Mouse (Mus musculus): ENCODE measurements around the gene Ankrd39. TPM values are rescaled to one million over a fixed set of nuclear protein-coding genes. Genes with fewer than 3 reads are reported as not detected.

Gene Ankrd39
- polyA plus RNA-seq, 1 experiment from 2014 or later = 29.2 TPM

GRCm38 (mm10) chr1:36573524-36573923 lies 26.3 kb upstream of the Ankrd39 start:
- no peaks in the 10 kb centered on the region for H3K9me3 ChIP-seq (ENCODE audit: low read length)
- ATAC-seq (ENCODE audit: low FRiP score, low TSS enrichment) = no peak
- H3K27ac ChIP-seq (ENCODE audit: low read length) = no peak overlapping the region
- H3K36me3 ChIP-seq (ENCODE audit: insufficient read depth, low read length) = no peaks in the 10 kb centered on the region
- H3K4me2 ChIP-seq (replicated peaks; ENCODE audit: low read depth, low read length) = no peak overlapping the region
- WGBS = 70% methylated on average over 8 of the region's 8 CpGs
- no peak overlapping the region for H3K4me3 ChIP-seq (ENCODE audit: low read length)
- peaks cover 64% of the 10 kb centered on the region for H3K4me1 ChIP-seq (ENCODE audit: insufficient read depth, low read length)
- H3K9ac ChIP-seq (replicated peaks; ENCODE audit: low read length) = no peak overlapping the region
- no peaks in the 10 kb centered on the region for H3K27me3 ChIP-seq (ENCODE audit: insufficient read depth, low read length)

DNA sequence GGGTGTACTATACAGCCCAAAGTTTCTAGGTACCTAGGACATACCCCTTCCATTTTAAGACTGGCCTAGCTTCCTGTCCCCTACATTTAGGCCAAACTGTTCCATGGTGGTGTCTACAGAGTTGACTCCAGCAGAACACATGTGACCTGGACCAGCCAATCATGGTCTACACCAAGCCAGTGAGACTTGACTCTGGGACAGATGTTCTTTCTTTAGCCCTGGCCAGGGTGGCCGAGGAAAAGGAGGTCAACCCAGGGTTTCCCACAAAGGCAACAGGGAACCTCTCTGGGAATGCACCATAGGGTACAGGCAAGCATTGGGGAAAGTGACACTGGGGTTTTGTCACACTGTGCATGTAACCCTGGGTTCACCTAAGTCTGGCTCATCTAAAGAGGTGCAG lies 25.5 kb upstream of the Ankrd39 start:
- H3K4me2 ChIP-seq (replicated peaks; ENCODE audit: low read depth, low read length) = no peak overlapping the region
- H3K27me3 ChIP-seq (ENCODE audit: insufficient read depth, low read length) = no peaks in the 10 kb centered on the region
- H3K36me3 ChIP-seq (ENCODE audit: insufficient read depth, low read length) = no peaks in the 10 kb centered on the region
- no peak for ATAC-seq (ENCODE audit: low FRiP score, low TSS enrichment)
- H3K9me3 ChIP-seq (ENCODE audit: low read length) = no peaks in the 10 kb centered on the region
- peaks cover 66% of the 10 kb centered on the region for H3K4me1 ChIP-seq (ENCODE audit: insufficient read depth, low read length)
- 67% methylated on average over 1 of the region's 1 CpGs for WGBS
- H3K4me3 ChIP-seq (ENCODE audit: low read length) = no peak overlapping the region
- peak overlapping the region; percentile 47; the same call in 1 of the 2 replicates for H3K27ac ChIP-seq (ENCODE audit: low read length)
- H3K9ac ChIP-seq (replicated peaks; ENCODE audit: low read length) = no peak overlapping the region

DNA sequence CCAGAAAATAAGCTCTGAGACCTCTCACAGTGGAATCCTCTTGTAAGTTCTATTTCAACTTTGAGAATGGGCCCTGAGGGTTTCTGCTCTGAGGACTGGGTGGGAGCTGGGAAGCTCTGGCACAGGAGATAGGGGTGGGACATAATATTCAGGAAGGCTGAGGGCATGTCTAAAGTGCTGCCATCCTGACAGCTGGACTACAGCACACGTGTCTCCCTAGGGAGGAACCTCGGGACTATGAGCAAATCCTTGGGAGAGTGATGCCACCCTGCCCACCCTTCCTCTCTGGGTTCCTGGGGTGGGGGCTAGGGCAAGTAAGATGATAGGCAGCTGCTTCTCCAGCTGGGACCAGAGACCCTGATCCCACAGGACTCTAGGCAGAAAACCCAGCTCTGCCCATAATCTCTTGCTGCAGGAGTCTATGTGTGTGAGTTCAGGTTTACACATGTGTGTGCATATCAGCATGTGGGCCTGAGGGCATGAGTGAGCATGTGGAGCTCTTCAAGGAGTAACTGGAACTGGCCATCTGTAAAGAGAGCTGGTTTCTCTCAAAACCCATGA lies 25.0 kb upstream of the Ankrd39 start:
- H3K36me3 ChIP-seq (ENCODE audit: insufficient read depth, low read length) = no peaks in the 10 kb centered on the region
- peak overlapping the region; percentile 47 for H3K27ac ChIP-seq (ENCODE audit: low read length)
- no peaks in the 10 kb centered on the region for H3K27me3 ChIP-seq (ENCODE audit: insufficient read depth, low read length)
- peaks cover 70% of the 10 kb centered on the region for H3K4me1 ChIP-seq (ENCODE audit: insufficient read depth, low read length)
- no peak overlapping the region for H3K4me3 ChIP-seq (ENCODE audit: low read length)
- 0 out of 2 replicates have a peak, but pooled peaks have one; percentile 0 for ATAC-seq (ENCODE audit: low FRiP score, low TSS enrichment)
- WGBS = 58% methylated on average over 2 of the region's 2 CpGs
- no peak overlapping the region for H3K4me2 ChIP-seq (replicated peaks; ENCODE audit: low read depth, low read length)
- no peaks in the 10 kb centered on the region for H3K9me3 ChIP-seq (ENCODE audit: low read length)
- H3K9ac ChIP-seq (replicated peaks; ENCODE audit: low read length) = no peak overlapping the region

- 37% methylated on average over 6 of the region's 6 CpGs for WGBS
- peak; percentile 46 for ATAC-seq (ENCODE audit: low FRiP score, low TSS enrichment)
- Histone ChIP-seq H3K4me2 (replicated peaks; ENCODE audit: low read depth, low read length) (no peak overlapping the region), H3K27me3 (ENCODE audit: insufficient read depth, low read length) (no peaks in the 10 kb centered on the region), H3K9me3 (ENCODE audit: low read length) (no peaks in the 10 kb centered on the region), H3K4me3 (ENCODE audit: low read length) (no peak overlapping the region), H3K4me1 (ENCODE audit: insufficient read depth, low read length) (peaks cover 71% of the 10 kb centered on the region), H3K9ac (replicated peaks; ENCODE audit: low read length) (no peak overlapping the region), H3K27ac (ENCODE audit: low read length) (peak overlapping the region; percentile 62), H3K36me3 (ENCODE audit: insufficient read depth, low read length) (no peaks in the 10 kb centered on the region)
Measured at GRCm38 (mm10) chr1:36571627-36572026, 24.4 kb upstream of the Ankrd39 start.

- peak overlapping the region; percentile 90 for H3K27ac ChIP-seq (ENCODE audit: low read length)
Measured at GRCm38 (mm10) chr1:36570320-36570719, 23.1 kb upstream of the Ankrd39 start.

DNA sequence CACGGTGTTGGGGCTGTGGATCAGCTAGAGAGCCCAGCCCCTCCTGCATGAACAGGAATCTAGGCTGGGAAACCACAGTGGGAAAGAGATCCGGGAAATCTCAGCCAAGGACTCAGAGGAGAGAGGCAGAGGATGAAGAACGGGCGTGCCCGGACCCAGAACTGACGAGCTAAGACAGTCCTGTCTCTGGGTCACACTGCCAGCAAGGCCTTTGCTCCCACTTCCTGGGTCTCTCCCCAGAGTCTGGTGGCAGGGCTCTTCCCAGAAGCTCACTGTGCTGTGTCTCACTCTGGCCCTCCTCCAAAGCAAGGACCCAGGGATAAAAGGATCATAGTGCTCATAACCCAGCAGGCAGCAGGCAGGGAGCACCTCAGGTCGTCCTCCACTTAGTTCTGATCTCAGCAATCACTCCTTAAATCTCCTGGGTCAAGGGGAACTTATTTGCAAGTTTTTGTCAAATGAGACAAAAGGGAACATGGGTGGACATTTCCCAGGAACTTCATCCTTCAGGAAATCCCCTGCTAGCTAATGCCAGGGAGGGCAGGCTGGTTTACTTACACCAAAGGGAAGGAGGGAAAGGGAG lies 22.5 kb upstream of the Ankrd39 start:
- Histone ChIP-seq H3K4me3 (ENCODE audit: low read length) (no peak overlapping the region), H3K4me1 (ENCODE audit: insufficient read depth, low read length) (peaks cover 64% of the 10 kb centered on the region), H3K27me3 (ENCODE audit: insufficient read depth, low read length) (no peaks in the 10 kb centered on the region), H3K4me2 (replicated peaks; ENCODE audit: low read depth, low read length) (no peak overlapping the region), H3K9me3 (ENCODE audit: low read length) (no peaks in the 10 kb centered on the region), H3K36me3 (ENCODE audit: insufficient read depth, low read length) (no peaks in the 10 kb centered on the region), H3K9ac (replicated peaks; ENCODE audit: low read length) (peak overlapping the region; percentile 31), H3K27ac (ENCODE audit: low read length) (peak overlapping the region; percentile 90)
- ATAC-seq (ENCODE audit: low FRiP score, low TSS enrichment) = no peak
- WGBS = 41% methylated on average over 7 of the region's 7 CpGs

More at GRCm38 (mm10) chr1:36570320-36570719, 23.1 kb upstream of the Ankrd39 start:
- Histone ChIP-seq H3K4me1 (ENCODE audit: insufficient read depth, low read length) (peaks cover 64% of the 10 kb centered on the region), H3K9me3 (ENCODE audit: low read length) (no peaks in the 10 kb centered on the region), H3K4me3 (ENCODE audit: low read length) (no peak overlapping the region), H3K36me3 (ENCODE audit: insufficient read depth, low read length) (no peaks in the 10 kb centered on the region), H3K27me3 (ENCODE audit: insufficient read depth, low read length) (no peaks in the 10 kb centered on the region), H3K4me2 (replicated peaks; ENCODE audit: low read depth, low read length) (no peak overlapping the region), H3K9ac (replicated peaks; ENCODE audit: low read length) (peak overlapping the region; percentile 31; the same call in 1 of the 2 replicates)
- 86% methylated on average over 5 of the region's 5 CpGs for WGBS
- no peak for ATAC-seq (ENCODE audit: low FRiP score, low TSS enrichment)

- Histone ChIP-seq H3K9me3 (ENCODE audit: low read length) (no peaks in the 10 kb centered on the region), H3K27me3 (ENCODE audit: insufficient read depth, low read length) (no peaks in the 10 kb centered on the region), H3K36me3 (ENCODE audit: insufficient read depth, low read length) (no peaks in the 10 kb centered on the region), H3K4me3 (ENCODE audit: low read length) (no peak overlapping the region), H3K4me1 (ENCODE audit: insufficient read depth, low read length) (peaks cover 71% of the 10 kb centered on the region), H3K27ac (ENCODE audit: low read length) (peak overlapping the region; percentile 90), H3K9ac (replicated peaks; ENCODE audit: low read length) (peak overlapping the region; percentile 29), H3K4me2 (replicated peaks; ENCODE audit: low read depth, low read length) (peak overlapping the region; percentile 28; the same call in 1 of the 2 replicates)
- 54% methylated on average over 4 of the region's 4 CpGs for WGBS
- no peak for ATAC-seq (ENCODE audit: low FRiP score, low TSS enrichment)
Measured at GRCm38 (mm10) chr1:36568776-36569175, 21.5 kb upstream of the Ankrd39 start.

GRCm38 (mm10) chr1:36567818-36568603 lies 20.8 kb upstream of the Ankrd39 start:
- H3K36me3 ChIP-seq (ENCODE audit: insufficient read depth, low read length) = no peaks in the 10 kb centered on the region
- peak overlapping the region; percentile 8; the same call in 1 of the 2 replicates for H3K4me3 ChIP-seq (ENCODE audit: low read length)
- no peaks in the 10 kb centered on the region for H3K27me3 ChIP-seq (ENCODE audit: insufficient read depth, low read length)
- H3K4me1 ChIP-seq (ENCODE audit: insufficient read depth, low read length) = peaks cover 76% of the 10 kb centered on the region
- H3K4me2 ChIP-seq (replicated peaks; ENCODE audit: low read depth, low read length) = peak overlapping the region; percentile 28
- peak; percentile 76 for ATAC-seq (ENCODE audit: low FRiP score, low TSS enrichment)
- 18% methylated on average over 21 of the region's 21 CpGs for WGBS
- peak overlapping the region; percentile 90 for H3K27ac ChIP-seq (ENCODE audit: low read length)
- H3K9ac ChIP-seq (replicated peaks; ENCODE audit: low read length) = peak overlapping the region; percentile 29
- no peaks in the 10 kb centered on the region for H3K9me3 ChIP-seq (ENCODE audit: low read length)

GRCm38 (mm10) chr1:36566425-36566824 lies 19.2 kb upstream of the Ankrd39 start:
- H3K4me2 ChIP-seq (replicated peaks; ENCODE audit: low read depth, low read length) = no peak overlapping the region
- no peaks in the 10 kb centered on the region for H3K36me3 ChIP-seq (ENCODE audit: insufficient read depth, low read length)
- no peaks in the 10 kb centered on the region for H3K9me3 ChIP-seq (ENCODE audit: low read length)
- H3K4me1 ChIP-seq (ENCODE audit: insufficient read depth, low read length) = peaks cover 82% of the 10 kb centered on the region
- peak overlapping the region; percentile 18; the same call in 1 of the 2 replicates for H3K9ac ChIP-seq (replicated peaks; ENCODE audit: low read length)
- no peaks in the 10 kb centered on the region for H3K27me3 ChIP-seq (ENCODE audit: insufficient read depth, low read length)
- WGBS = 13% methylated on average over 2 of the region's 2 CpGs
- no peak overlapping the region for H3K27ac ChIP-seq (ENCODE audit: low read length)
- no peak for ATAC-seq (ENCODE audit: low FRiP score, low TSS enrichment)
- no peak overlapping the region for H3K4me3 ChIP-seq (ENCODE audit: low read length)

All from kidney, embryonic 16.5 days (tissue).